In genomic region chr2:22671348-22671747, GRCm38 (mm10) we compare ENCODE assay signal across 27 mouse cellular contexts. TPM values are rescaled to one million over a fixed set of nuclear protein-coding genes. Genes with fewer than 3 reads are reported as not detected.
DNase-seq lines count a peak whose midpoint lies in the region; TF ChIP-seq lines count a peak whose summit lies in the region.
"Had no signal": no experiment of that assay in that cellular context is flagged by ENCODE, and none has a peak within 500 bp of the region (broad histone marks: within the 10 kb centered on the region; RNA-seq: fewer than 3 reads in every experiment).

No protein-coding gene starts in this region.

- H3K4me1 ChIP-seq in embryonic fibroblast, embryonic 13.5 days (ENCODE audit: control insufficient read depth, insufficient read depth, low read length): peaks cover 14% of the 10 kb centered on the region
- H3K4me1 ChIP-seq: embryonic facial prominence, embryonic 10.5 days; embryonic facial prominence, embryonic 13.5 days; forebrain, embryonic 10.5 days; forebrain, embryonic 13.5 days; hindbrain, embryonic 10.5 days; hindbrain, embryonic 13.5 days; intestine, embryonic 15.5 days had no signal

- peak overlapping the region; percentile 71; the same call in 1 of the 2 replicates for H3K27ac ChIP-seq in embryonic fibroblast, embryonic 13.5 days (ENCODE audit: insufficient read depth, low read length)
- H3K27ac ChIP-seq: embryonic facial prominence, embryonic 10.5 days; embryonic facial prominence, embryonic 13.5 days; forebrain, embryonic 10.5 days; forebrain, embryonic 13.5 days; gastrocnemius, adult 2 months; hindbrain, embryonic 10.5 days; hindbrain, embryonic 13.5 days; intestine, embryonic 15.5 days had no signal

- TF ChIP-seq CTCF in embryonic fibroblast, embryonic 13.5 days (IDR thresholded peaks at IDR 0.05; ENCODE audit: borderline replicate concordance, insufficient read depth, low read length): no peak

- no peak for TF ChIP-seq POLR2A in embryonic fibroblast, embryonic 13.5 days (IDR thresholded peaks at IDR 0.05; ENCODE audit: low read depth, low read length)

- no peak overlapping the region for H3K4me3 ChIP-seq in embryonic fibroblast, embryonic 13.5 days (ENCODE audit: insufficient read depth, low read length)
- H3K4me3 ChIP-seq: embryonic facial prominence, embryonic 10.5 days; embryonic facial prominence, embryonic 13.5 days; forebrain, embryonic 10.5 days; forebrain, embryonic 13.5 days; gastrocnemius, adult 2 months; hindbrain, embryonic 10.5 days; hindbrain, embryonic 13.5 days; intestine, embryonic 15.5 days had no signal

- peak; percentile 61 for DNase-seq in 3T3-L1 (ENCODE audit: low read depth, low spot score)
- peak; percentile 54 for DNase-seq in Muller cell, postnatal 12 days (ENCODE audit: inconsistent ontology term)
- DNase-seq in embryo, embryonic 10 days (ENCODE audit: low spot score): no peak
- DNase-seq in retina, embryonic 14.5 days (ENCODE audit: low spot score): no peak
- DNase-seq in neural tube, embryonic 10.5 days (ENCODE audit: extremely low spot score, low spot score): no peak
- DNase-seq: adrenal gland, adult 2 months; adrenal gland, postnatal 14 days; B cell, adult 2 months; cerebellum, adult 11 months; cerebellum, adult 2 months; cerebellum, adult 9-11 months; cerebellum, postnatal 25 days; embryo, embryonic 11 days; forebrain, postnatal 0 days; gastrocnemius, adult 2 months; gastrocnemius, postnatal 14 days; heart, adult 11 months; heart, postnatal 36 days had no signal

RNA-seq across cellular contexts. Expression of gene Gad2, which starts 49.3 kb away (rescaled TPM):
- polyA plus RNA-seq in embryonic fibroblast, embryonic 13.5 days (2011; ENCODE audit: insufficient read length, low read depth, missing spikeins): 0.09 TPM in 1 of 2 replicates, not detected in the other
- polyA plus RNA-seq: adrenal gland, adult 2 months; CD4-positive, CD25-positive, alpha-beta regulatory T cell, adult 4 months had no signal

Comparison
In these comparisons a context has a peak if more than half of its experiments do, and no peak if none do; other contexts are left out.
1. DNase-seq: peak in 3T3-L1 (single experiment) and Muller cell, postnatal 12 days (single experiment); none in embryo, embryonic 10 days (single experiment), retina, embryonic 14.5 days (single experiment) and neural tube, embryonic 10.5 days (single experiment).